13 mouse cellular contexts compared by ENCODE assay signal in genomic region chr10:86310527-86310926, GRCm38 (mm10). TPM values are rescaled to one million over a fixed set of nuclear protein-coding genes. Genes with fewer than 3 reads are reported as not detected.
A peak's percentile ranks its signal among the peaks of the same experiment; 100 is the strongest.
DNase-seq lines count a peak whose midpoint lies in the region; ATAC-seq lines count a peak whose summit lies in the region.
"Had no signal": no experiment of that assay in that cellular context is flagged by ENCODE, and none has a peak within 500 bp of the region (broad histone marks: within the 10 kb centered on the region; RNA-seq: fewer than 3 reads in every experiment).

No protein-coding gene starts in this region.

- intact Hi-C loops in left cerebral cortex, postnatal 10 days (cut with DNase I) = no loop called here

- no peak for DNase-seq in kidney, adult 18-20 months
- peak; percentile 83 for DNase-seq in adrenal gland, adult 2 months
- peak; percentile 63 for DNase-seq in heart, postnatal 4 days
- peak; percentile 65 to 77 for DNase-seq in lung, postnatal 4 days
- DNase-seq in midbrain, embryonic 14.5 days = no peak
- DNase-seq in left cerebral cortex, postnatal 10 days (ENCODE audit: extremely low spot score in 1 of 2, low spot score in 2 of 2) = no peak
- DNase-seq in cerebellum, postnatal 36 days = no peak
- DNase-seq: cerebellum, adult 18-20 months had no signal

- no peaks in the 10 kb centered on the region for H3K9me3 ChIP-seq in kidney, embryonic 16.5 days (ENCODE audit: low read length)
- H3K9me3 ChIP-seq in midbrain, embryonic 14.5 days (ENCODE audit: control insufficient read depth, low read length) = no peaks in the 10 kb centered on the region
- H3K9me3 ChIP-seq: forebrain, embryonic 15.5 days; liver, embryonic 15.5 days; neural tube, embryonic 13.5 days had no signal

- H3K4me1 ChIP-seq in kidney, embryonic 16.5 days (ENCODE audit: insufficient read depth, low read length) = peaks cover 5% of the 10 kb centered on the region
- no peaks in the 10 kb centered on the region for H3K4me1 ChIP-seq in midbrain, embryonic 14.5 days (ENCODE audit: control insufficient read depth, insufficient read depth, low read length)
- H3K4me1 ChIP-seq: liver, embryonic 15.5 days; neural tube, embryonic 13.5 days had no signal

- H3K36me3 ChIP-seq in kidney, embryonic 16.5 days (ENCODE audit: insufficient read depth, low read length) = 0 out of 2 replicates have a peak, but pooled peaks cover 5% of the 10 kb centered on the region
- H3K36me3 ChIP-seq in midbrain, embryonic 14.5 days (ENCODE audit: control insufficient read depth, insufficient read depth, low read length) = no peaks in the 10 kb centered on the region
- H3K36me3 ChIP-seq: forebrain, embryonic 15.5 days; liver, embryonic 15.5 days had no signal

- H3K27ac ChIP-seq in kidney, embryonic 16.5 days (ENCODE audit: low read length) = no peak overlapping the region
- H3K27ac ChIP-seq in midbrain, embryonic 14.5 days (replicated peaks; ENCODE audit: low read depth, low read length) = no peak overlapping the region
- H3K27ac ChIP-seq: forebrain, embryonic 15.5 days; liver, embryonic 15.5 days; neural tube, embryonic 13.5 days had no signal

- WGBS in kidney, embryonic 16.5 days = 45% methylated on average over 6 of the region's 6 CpGs
- 89% methylated on average over 6 of the region's 6 CpGs for WGBS in midbrain, embryonic 14.5 days

- H3K9ac ChIP-seq in kidney, embryonic 16.5 days (replicated peaks; ENCODE audit: low read length) = no peak overlapping the region
- no peak overlapping the region for H3K9ac ChIP-seq in midbrain, embryonic 14.5 days (replicated peaks; ENCODE audit: low read length)
- H3K9ac ChIP-seq: forebrain, embryonic 15.5 days; liver, embryonic 15.5 days; neural tube, embryonic 13.5 days had no signal

- H3K4me2 ChIP-seq in kidney, embryonic 16.5 days (replicated peaks; ENCODE audit: low read depth, low read length) = no peak overlapping the region
- no peak overlapping the region for H3K4me2 ChIP-seq in midbrain, embryonic 14.5 days (ENCODE audit: low read length)
- H3K4me2 ChIP-seq: forebrain, embryonic 15.5 days; liver, embryonic 15.5 days; neural tube, embryonic 13.5 days had no signal

- H3K27me3 ChIP-seq in kidney, embryonic 16.5 days (ENCODE audit: insufficient read depth, low read length) = no peaks in the 10 kb centered on the region
- H3K27me3 ChIP-seq in midbrain, embryonic 14.5 days (ENCODE audit: control insufficient read depth, insufficient read depth, low read length) = no peaks in the 10 kb centered on the region
- H3K27me3 ChIP-seq: forebrain, embryonic 15.5 days; liver, embryonic 15.5 days; neural tube, embryonic 13.5 days had no signal

- peak; percentile 54; the same call in 1 of the 2 replicates for ATAC-seq in kidney, embryonic 16.5 days (ENCODE audit: low FRiP score, low TSS enrichment)
- no peak for ATAC-seq in midbrain, embryonic 14.5 days (ENCODE audit: low FRiP score, low TSS enrichment)
- ATAC-seq: forebrain, embryonic 15.5 days; inflammation-experienced regulatory T-cells, adult 6 months had no signal

- no peak overlapping the region for H3K4me3 ChIP-seq in kidney, embryonic 16.5 days (ENCODE audit: low read length)
- H3K4me3 ChIP-seq in midbrain, embryonic 14.5 days (replicated peaks; ENCODE audit: low read depth, low read length) = no peak overlapping the region
- H3K4me3 ChIP-seq: forebrain, embryonic 15.5 days; liver, embryonic 15.5 days; neural tube, embryonic 13.5 days had no signal

RNA-seq across cellular contexts. Expression of gene Timp3, which starts 10.4 kb away (rescaled TPM):
- polyA plus RNA-seq in kidney, embryonic 16.5 days (2015; fragmentation: Nextera tagmentation; extraction: Ambion mirVana) = 114 TPM in 2 replicates
- 100 to 1,000 TPM; 424 to 599 TPM for total RNA-seq in adrenal gland, adult 2 months (2021)
- 590 and 604 TPM in 2 replicates for polyA plus RNA-seq in adrenal gland, adult 2 months (2012; rRNA removed)
- 100 to 1,000 TPM; 139 to 143 TPM for total RNA-seq in heart, postnatal 4 days (2021)
- polyA plus RNA-seq in midbrain, embryonic 14.5 days (2014; fragmentation: Nextera tagmentation; extraction: Ambion mirVana) = 13.2 and 23.5 TPM in 2 replicates
- total RNA-seq in left cerebral cortex, postnatal 10 days (2021) = 10 to 100 TPM; 45.8 to 47.4 TPM
- polyA plus RNA-seq: inflammation-experienced regulatory T-cells, adult 6 months had no signal

Comparison
In these comparisons a context has a peak if more than half of its experiments do, and no peak if none do; other contexts are left out.
1. DNase-seq: peak in adrenal gland, adult 2 months (single experiment), heart, postnatal 4 days (single experiment) and lung, postnatal 4 days (2 of 2); none in kidney, adult 18-20 months (single experiment), midbrain, embryonic 14.5 days (single experiment), left cerebral cortex, postnatal 10 days (0 of 2) and cerebellum, postnatal 36 days (0 of 2).